Mouse (Mus musculus) liver, embryonic 12.5 days (tissue): Measurements from ENCODE around the gene Agpat3. TPM values are rescaled to one million over a fixed set of nuclear protein-coding genes. Genes with fewer than 3 reads are reported as not detected.
A peak's percentile ranks its signal among the peaks of the same experiment; 100 is the strongest.

ENCODE experiments used
- ATAC-seq: fragments of 200-750 bp; cut with Nextera tagmentation; 2 replicates; pipeline ENCODE4 v1.8.0; 2017; ENCODE audit warnings: moderate number of reproducible peaks, mild to moderate bottlenecking, moderate library complexity
- H3K27ac ChIP-seq: fragments of 300-500 bp; sonication (generic); 2 replicates; pipeline ENCODE4 v1.5.1; 2016; ENCODE audit warnings: mild to moderate bottlenecking
- H3K27me3 ChIP-seq: fragments of 300-500 bp; sonication (generic); replicated peaks from 2 replicates; pipeline ENCODE4 v1.6.1; 2016; ENCODE audit warnings: mild to moderate bottlenecking, moderate library complexity
- H3K36me3 ChIP-seq: fragments of 300-500 bp; sonication (generic); 2 replicates; pipeline ENCODE4 v1.6.1; 2016; ENCODE audit warnings: mild to moderate bottlenecking, moderate library complexity
- H3K4me1 ChIP-seq: fragments of 300-500 bp; sonication (generic); 2 replicates; pipeline ENCODE4 v1.6.1; 2016
- H3K4me2 ChIP-seq: fragments of 300-500 bp; sonication (generic); 2 replicates; pipeline ENCODE4 v1.6.1; 2016; ENCODE audit warnings: mild to moderate bottlenecking, moderate library complexity
- H3K4me3 ChIP-seq: fragments of 300-500 bp; sonication (generic); 2 replicates; pipeline ENCODE4 v1.5.1; 2016; ENCODE audit warnings: mild to moderate bottlenecking, moderate library complexity
- H3K9ac ChIP-seq: fragments of 300-500 bp; sonication (generic); 2 replicates; pipeline ENCODE4 v1.6.1; 2016; ENCODE audit warnings: mild to moderate bottlenecking, moderate library complexity
- H3K9me3 ChIP-seq: fragments of 300-500 bp; sonication (generic); replicated peaks from 2 replicates; pipeline ENCODE4 v1.6.1; 2016; ENCODE audit warnings: mild to moderate bottlenecking, moderate library complexity
- WGBS: fragments of 180-500 bp; shearing (Covaris S2); methylation state at CpG from one replicate; pipeline ENCODE4 v1.1.7; 2016; ENCODE audit not compliant: insufficient replicate concordance; 5-methylcytosine and 5-hydroxymethylcytosine counted together
- polyA plus RNA-seq: library from polyadenylated mRNA; unstranded; fragments of >200 nt; fragmentation: Nextera tagmentation; extraction: Ambion mirVana; gene quantifications from 2 replicates; pipeline ENCODE4 v1.2.1, GENCODE M21; 2016

Gene Agpat3
- polyA plus RNA-seq, 1 experiment from 2014 or later = 25.3 TPM

DNA sequence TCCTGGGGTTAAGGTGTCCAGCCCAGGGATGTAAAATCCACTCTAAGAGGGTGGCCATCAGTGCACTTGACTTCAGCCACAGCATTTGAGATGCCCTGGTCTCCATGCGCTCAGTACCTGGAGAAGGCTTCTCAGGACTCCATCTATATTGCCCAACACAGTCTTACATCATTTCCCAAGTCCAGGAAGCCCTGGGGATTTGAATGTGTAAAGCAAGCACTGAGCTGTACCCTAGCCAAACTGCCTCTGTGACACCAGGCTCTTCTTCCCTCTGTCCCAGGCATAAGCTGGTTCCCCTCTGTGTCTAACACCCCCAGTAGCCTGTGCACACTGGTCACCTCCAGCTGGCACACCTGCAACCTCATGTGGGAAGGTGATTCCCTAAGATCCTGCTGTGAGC, 10.2 kb downstream of the Agpat3 start:
- H3K9me3 ChIP-seq = no peaks in the 10 kb centered on the region
- no peak overlapping the region for H3K4me3 ChIP-seq
- no peak overlapping the region for H3K9ac ChIP-seq
- no peak for ATAC-seq
- peaks cover 5% of the 10 kb centered on the region; the same call in 1 of the 2 replicates for H3K27me3 ChIP-seq
- H3K4me2 ChIP-seq = no peak overlapping the region
- no peaks in the 10 kb centered on the region for H3K36me3 ChIP-seq
- H3K27ac ChIP-seq = no peak overlapping the region
- no peaks in the 10 kb centered on the region for H3K4me1 ChIP-seq
- 74% methylated on average over 1 of the region's 1 CpGs for WGBS

DNA sequence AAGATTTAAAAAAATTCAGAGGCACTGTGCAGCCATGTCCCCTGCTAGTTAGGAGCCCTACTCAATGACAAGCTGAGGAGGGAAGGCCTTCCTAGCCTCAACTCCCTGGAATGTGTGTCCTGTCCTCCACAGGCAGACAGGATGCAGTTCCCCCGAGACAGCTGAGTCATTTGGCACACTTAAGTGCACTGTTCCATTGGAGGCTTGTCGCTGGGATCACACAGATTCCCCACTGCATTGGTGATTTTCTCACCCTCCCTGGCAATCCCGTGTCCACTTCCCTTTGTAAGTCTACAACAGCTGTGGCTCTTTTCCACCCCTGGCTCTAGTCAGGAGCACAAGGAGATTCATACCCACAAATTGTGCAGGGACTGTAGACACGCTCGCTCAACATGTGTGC, 14.1 kb downstream of the Agpat3 start:
- Histone ChIP-seq H3K27ac (no peak overlapping the region), H3K27me3 (no peaks in the 10 kb centered on the region), H3K4me2 (no peak overlapping the region), H3K36me3 (no peaks in the 10 kb centered on the region), H3K4me1 (no peaks in the 10 kb centered on the region), H3K9ac (no peak overlapping the region), H3K4me3 (no peak overlapping the region), H3K9me3 (no peaks in the 10 kb centered on the region)
- WGBS = 44% methylated on average over 5 of the region's 5 CpGs
- ATAC-seq = no peak

DNA sequence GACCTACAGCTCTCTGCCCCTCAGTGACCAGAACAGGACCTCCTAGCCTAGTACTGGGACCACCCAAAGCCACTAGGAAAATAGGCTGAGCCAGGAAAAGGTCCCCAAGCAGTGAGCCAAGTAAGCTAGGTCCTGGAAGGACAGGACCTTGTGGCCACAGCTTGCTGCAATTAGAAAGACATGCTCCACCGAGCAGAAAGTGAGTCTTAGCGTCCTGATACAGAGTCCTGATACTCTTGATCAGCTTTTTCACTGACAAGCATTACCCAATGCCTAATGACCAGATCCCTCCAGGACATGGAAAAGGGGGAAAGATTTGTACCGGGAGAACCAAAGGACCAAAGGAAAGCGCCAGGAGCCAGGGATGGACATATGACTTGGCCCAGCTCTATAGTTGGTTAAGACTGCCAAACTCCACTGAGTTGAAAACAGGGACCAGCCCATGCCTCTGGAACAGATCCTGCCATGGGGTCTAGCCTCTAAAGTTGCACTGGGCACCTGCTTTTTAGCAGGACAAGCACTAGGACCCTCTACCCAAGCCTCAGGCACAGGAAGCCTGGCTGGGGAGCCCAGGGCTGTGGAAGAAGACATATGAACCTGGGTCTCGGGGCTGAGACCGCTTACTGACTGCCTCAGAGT, 17.2 kb downstream of the Agpat3 start:
- H3K4me1 ChIP-seq = no peaks in the 10 kb centered on the region
- no peak overlapping the region for H3K4me3 ChIP-seq
- no peak for ATAC-seq
- no peak overlapping the region for H3K4me2 ChIP-seq
- no peaks in the 10 kb centered on the region for H3K36me3 ChIP-seq
- no peak overlapping the region for H3K27ac ChIP-seq
- 75% methylated on average over 6 of the region's 6 CpGs for WGBS
- no peak overlapping the region for H3K9ac ChIP-seq
- no peaks in the 10 kb centered on the region for H3K9me3 ChIP-seq
- H3K27me3 ChIP-seq = no peaks in the 10 kb centered on the region

DNA sequence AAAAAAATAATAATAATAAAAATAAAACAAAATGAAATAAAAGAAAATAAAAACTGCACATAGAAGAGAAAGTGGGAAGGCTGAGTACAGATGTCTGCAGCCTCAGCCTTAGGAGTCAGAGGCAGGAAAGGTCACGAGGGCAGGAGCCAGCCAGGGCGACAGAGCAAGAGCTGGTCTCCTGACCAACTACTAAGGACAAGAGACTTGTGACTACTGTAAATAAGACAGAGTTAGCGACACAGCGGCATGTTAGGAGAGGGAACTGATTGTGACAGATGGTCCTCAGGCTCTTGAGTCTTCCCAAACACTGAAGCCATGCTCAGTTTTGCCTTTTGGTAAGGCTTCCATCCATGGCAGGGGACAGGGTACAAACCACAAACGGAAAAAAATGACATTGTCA, 20.7 kb downstream of the Agpat3 start:
- Histone ChIP-seq H3K4me2 (no peak overlapping the region), H3K9me3 (no peaks in the 10 kb centered on the region), H3K27me3 (no peaks in the 10 kb centered on the region), H3K4me1 (no peaks in the 10 kb centered on the region), H3K4me3 (no peak overlapping the region), H3K36me3 (peaks cover 6% of the 10 kb centered on the region), H3K9ac (no peak overlapping the region), H3K27ac (no peak overlapping the region)
- WGBS = 64% methylated on average over 5 of the region's 5 CpGs
- ATAC-seq = no peak

DNA sequence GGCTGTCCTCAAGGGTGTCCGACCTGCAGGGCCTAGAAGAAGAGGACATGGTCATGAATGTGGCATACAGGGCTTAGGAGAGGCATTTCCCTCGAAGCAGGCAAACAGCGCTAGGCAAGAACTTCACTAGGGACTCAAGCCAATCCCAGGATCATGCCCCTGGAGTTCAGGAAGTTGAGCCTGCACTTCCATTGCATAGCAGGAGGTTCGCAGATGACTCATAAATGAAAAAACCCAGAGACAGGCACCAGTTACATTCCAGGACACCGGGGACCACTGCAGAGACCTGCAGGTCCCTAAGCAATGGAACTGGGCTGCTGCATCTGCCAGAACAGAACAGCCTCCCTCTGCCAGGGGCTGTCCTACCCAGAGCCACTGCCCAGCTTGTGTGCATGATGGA, 23.0 kb downstream of the Agpat3 start:
- Histone ChIP-seq H3K9ac (no peak overlapping the region), H3K4me3 (no peak overlapping the region), H3K27ac (no peak overlapping the region), H3K9me3 (no peaks in the 10 kb centered on the region), H3K4me2 (no peak overlapping the region), H3K27me3 (no peaks in the 10 kb centered on the region), H3K36me3 (peaks cover 6% of the 10 kb centered on the region), H3K4me1 (peaks cover 14% of the 10 kb centered on the region)
- ATAC-seq = no peak
- WGBS = 65% methylated on average over 5 of the region's 5 CpGs

DNA sequence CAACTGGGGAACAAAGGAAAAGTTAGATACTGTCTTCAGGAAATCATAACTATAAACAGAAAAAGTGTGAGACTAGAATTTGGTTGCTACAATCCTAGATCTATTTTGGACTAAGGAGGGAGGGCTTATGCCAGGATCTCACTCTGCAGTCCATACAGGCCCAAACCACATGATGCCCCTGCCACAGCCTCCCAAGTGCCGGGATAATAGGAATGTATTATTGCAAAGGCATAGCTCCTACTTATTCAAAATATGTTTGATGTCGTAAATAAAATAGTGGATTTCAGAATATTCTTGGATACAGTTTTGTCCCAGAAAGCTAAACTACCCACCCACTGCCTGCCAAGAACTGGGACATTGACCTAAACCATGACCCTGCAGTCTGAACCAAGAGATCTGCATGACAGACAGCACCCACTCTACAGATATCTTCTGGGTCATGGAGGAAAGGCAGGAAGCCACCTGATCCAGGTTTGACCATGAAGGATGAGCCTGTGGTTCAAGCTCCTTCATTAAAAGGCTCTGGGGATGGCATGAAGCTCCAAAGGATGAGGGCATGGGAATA, 24.2 kb downstream of the Agpat3 start:
- H3K27ac ChIP-seq = no peak overlapping the region
- H3K4me1 ChIP-seq = peaks cover 26% of the 10 kb centered on the region
- H3K9ac ChIP-seq = no peak overlapping the region
- no peaks in the 10 kb centered on the region for H3K9me3 ChIP-seq
- peaks cover 6% of the 10 kb centered on the region for H3K36me3 ChIP-seq
- H3K4me3 ChIP-seq = no peak overlapping the region
- ATAC-seq = no peak
- no peaks in the 10 kb centered on the region for H3K27me3 ChIP-seq
- 70% methylated on average over 2 of the region's 2 CpGs for WGBS
- no peak overlapping the region for H3K4me2 ChIP-seq

DNA sequence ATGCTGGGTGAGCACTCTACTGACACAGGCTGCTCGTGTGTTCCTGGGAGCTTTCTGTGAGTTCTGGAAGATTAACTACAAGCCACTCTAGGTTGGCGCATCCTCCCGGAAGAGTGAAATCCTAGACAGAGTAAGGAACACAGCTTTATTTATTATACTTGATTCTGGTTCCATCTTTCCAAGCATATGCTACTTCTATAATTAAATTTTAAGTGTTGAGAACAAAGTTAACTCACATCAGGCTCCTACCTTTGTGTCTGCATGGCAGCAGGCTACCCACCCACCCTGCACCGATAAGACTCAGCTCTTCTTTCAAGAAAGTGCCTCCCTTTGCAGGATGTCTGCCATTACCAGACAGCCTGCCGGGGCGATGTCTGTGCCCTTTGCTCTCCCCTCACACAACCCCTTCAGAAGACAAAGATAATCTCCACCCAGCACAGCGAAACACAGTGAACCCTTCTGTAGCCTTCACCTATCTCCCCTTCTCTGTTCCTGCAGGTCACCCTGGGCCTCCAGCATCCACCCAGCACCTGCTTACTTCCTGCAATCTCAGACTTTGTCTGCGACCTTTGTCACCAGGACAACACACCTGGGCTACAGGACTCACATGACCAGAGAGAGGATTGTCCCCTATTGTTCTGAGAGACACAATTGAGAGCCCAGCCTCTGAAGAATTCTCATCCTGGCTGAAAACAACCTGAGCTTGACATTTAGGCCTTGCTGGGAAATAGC, 26.2 kb downstream of the Agpat3 start:
- WGBS = 68% methylated on average over 8 of the region's 8 CpGs
- no peak for ATAC-seq
- no peak overlapping the region for H3K4me3 ChIP-seq
- no peak overlapping the region for H3K9ac ChIP-seq
- peaks cover 34% of the 10 kb centered on the region for H3K4me1 ChIP-seq
- peaks cover 6% of the 10 kb centered on the region for H3K36me3 ChIP-seq
- H3K9me3 ChIP-seq = no peaks in the 10 kb centered on the region
- no peak overlapping the region for H3K27ac ChIP-seq
- no peaks in the 10 kb centered on the region for H3K27me3 ChIP-seq
- no peak overlapping the region for H3K4me2 ChIP-seq

DNA sequence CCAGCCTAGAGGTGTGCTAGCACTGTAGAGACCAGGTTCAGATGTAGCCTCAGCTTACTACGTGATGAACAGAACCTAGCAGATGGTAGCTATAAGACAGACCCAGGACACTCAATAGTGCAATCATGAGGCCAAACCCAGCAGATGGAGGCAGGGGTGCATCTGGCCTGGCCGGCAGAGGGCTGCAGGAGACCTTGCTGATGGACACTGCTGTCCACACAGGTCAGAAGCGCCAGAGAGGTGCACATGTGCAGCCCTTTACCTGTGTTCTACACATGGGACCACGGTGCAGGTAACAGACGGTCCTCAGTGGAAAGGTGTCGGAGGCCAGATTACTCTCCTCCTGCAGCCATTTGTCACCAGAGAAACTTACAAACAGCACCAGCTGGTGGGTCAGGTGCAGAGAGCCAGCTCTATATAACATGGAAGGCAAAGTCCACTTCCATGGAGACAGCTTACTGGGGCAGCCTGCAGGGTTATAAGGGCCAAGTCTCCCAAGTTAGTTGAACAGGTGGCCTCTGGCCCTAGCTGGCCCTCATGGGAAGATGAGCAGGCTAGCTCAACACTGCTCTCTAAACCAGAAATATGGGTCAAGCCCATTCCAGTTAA, 27.6 kb downstream of the Agpat3 start:
- H3K27me3 ChIP-seq = no peaks in the 10 kb centered on the region
- no peak overlapping the region for H3K27ac ChIP-seq
- H3K9me3 ChIP-seq = no peaks in the 10 kb centered on the region
- H3K4me3 ChIP-seq = no peak overlapping the region
- H3K36me3 ChIP-seq = peaks cover 6% of the 10 kb centered on the region
- H3K4me1 ChIP-seq = peaks cover 34% of the 10 kb centered on the region
- 64% methylated on average over 6 of the region's 6 CpGs for WGBS
- H3K9ac ChIP-seq = no peak overlapping the region
- H3K4me2 ChIP-seq = no peak overlapping the region
- 0 out of 2 replicates have a peak, but pooled peaks have one; percentile 8 for ATAC-seq

DNA sequence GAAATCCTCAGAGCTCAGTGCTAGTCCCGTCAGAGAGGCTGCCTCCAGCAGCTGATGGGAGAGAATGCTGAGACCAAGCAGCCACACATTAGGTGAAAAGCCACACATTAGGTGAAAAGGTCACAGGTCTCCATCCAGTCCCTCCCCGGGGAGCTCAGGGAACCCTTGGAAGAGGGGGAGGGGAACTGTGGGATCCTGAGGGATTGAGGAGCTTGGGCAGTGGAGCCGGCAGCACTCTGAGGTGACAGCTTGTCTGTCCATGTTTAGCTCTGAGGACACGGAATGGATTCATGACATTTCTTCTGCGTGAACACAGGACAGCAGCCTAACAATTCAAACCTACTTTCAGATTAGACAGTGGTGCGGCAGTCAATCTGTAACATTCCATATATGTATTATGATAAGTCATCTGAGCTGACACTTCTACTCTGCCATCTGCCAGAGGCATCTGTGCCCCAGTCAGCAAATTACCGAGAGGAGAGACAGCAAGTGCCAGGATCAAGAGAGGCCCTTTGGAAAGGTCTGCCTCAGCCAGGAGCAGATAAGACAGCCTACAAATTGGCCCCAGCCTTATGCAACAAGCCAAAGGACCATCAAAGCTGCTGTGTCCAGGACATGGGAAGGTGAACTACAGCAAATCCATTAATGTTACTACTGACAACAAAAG, 28.9 kb downstream of the Agpat3 start:
- no peak overlapping the region for H3K9ac ChIP-seq
- H3K4me2 ChIP-seq = no peak overlapping the region
- no peaks in the 10 kb centered on the region for H3K27me3 ChIP-seq
- no peaks in the 10 kb centered on the region for H3K9me3 ChIP-seq
- no peak for ATAC-seq
- H3K36me3 ChIP-seq = peaks cover 6% of the 10 kb centered on the region
- WGBS = 46% methylated on average over 7 of the region's 7 CpGs
- H3K27ac ChIP-seq = no peak overlapping the region
- no peak overlapping the region for H3K4me3 ChIP-seq
- H3K4me1 ChIP-seq = peaks cover 34% of the 10 kb centered on the region

DNA sequence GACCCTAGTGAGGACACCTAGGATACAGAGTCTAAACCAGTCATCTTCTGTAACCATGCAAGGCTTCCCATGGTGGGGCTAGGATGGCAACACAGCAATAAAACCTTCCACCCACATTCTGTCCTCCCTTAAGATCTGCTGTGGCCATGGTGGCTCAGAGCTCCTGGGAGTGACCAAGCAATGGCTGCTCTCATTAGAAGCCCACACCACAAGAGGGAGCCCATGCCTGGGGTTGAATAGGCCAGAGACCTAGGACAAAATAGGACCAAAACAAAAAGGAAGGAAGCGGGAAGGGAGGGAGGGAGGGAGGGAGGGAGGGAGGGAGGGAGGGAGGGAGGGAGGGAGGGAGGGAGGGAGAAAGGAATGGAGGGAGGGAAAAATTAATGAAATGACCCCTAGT, 29.5 kb downstream of the Agpat3 start:
- H3K9ac ChIP-seq = no peak overlapping the region
- no peaks in the 10 kb centered on the region for H3K27me3 ChIP-seq
- H3K4me2 ChIP-seq = no peak overlapping the region
- H3K9me3 ChIP-seq = no peaks in the 10 kb centered on the region
- no CpG with 5 or more reads among the region's 1 CpGs for WGBS
- H3K4me1 ChIP-seq = peaks cover 34% of the 10 kb centered on the region
- no peak overlapping the region for H3K4me3 ChIP-seq
- H3K36me3 ChIP-seq = peaks cover 6% of the 10 kb centered on the region
- ATAC-seq = no peak
- H3K27ac ChIP-seq = no peak overlapping the region

DNA sequence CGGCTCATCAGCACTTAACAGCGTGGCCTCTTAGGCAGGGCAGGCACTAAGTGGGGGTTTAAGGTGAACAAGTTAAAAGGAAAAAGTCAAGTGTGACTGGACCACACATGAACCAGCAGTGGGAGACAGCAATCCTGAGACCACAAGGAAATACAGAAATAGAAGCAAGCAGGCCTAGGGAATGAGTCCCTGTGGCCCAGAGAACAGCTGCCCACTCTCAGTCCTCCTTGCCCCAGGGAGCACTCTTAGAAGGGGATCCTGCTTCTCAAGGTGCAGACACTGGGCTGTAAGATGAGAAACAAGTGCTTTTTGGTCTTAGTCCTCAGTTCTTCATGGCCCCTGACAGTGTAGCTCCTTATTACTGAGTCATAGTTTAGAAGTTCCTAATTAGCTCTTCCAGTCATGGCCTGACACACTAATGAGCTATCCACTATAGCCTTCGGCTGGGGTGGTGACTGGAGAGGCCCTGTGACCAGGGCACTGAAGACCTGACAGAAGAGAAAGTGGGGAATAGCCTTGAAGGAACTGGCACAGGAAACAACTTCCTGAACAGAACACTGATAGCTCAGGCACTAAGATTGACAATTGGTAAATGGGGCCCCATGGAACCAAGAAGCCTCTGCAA, 31.0 kb downstream of the Agpat3 start:
- WGBS = 56% methylated on average over 3 of the region's 3 CpGs
- Histone ChIP-seq H3K27ac (no peak overlapping the region), H3K4me3 (no peak overlapping the region), H3K4me1 (peaks cover 34% of the 10 kb centered on the region), H3K4me2 (no peak overlapping the region), H3K9ac (no peak overlapping the region), H3K36me3 (no peaks in the 10 kb centered on the region; the same call in 1 of the 2 replicates), H3K27me3 (no peaks in the 10 kb centered on the region), H3K9me3 (no peaks in the 10 kb centered on the region)
- ATAC-seq = no peak
